ENCODE assay signal across 11 mouse cellular contexts in genomic region chr5:146316316-146316715, GRCm38 (mm10).
DNase-seq lines count a peak whose midpoint lies in the region; ATAC-seq lines count a peak whose summit lies in the region.
"Had no signal": no experiment of that assay in that cellular context is flagged by ENCODE, and none has a peak within 500 bp of the region (broad histone marks: within the 10 kb centered on the region; RNA-seq: fewer than 3 reads in every experiment).

No protein-coding gene starts in this region.

- DNase-seq in ovary, postnatal 36 days (ENCODE audit: low spot score), result no peak
- no peak for DNase-seq in urinary bladder, postnatal 4 days (ENCODE audit: low spot score in 2 of 2)
- DNase-seq: cerebellum, adult 11-12 months had no signal

- WGBS in kidney, embryonic 15.5 days, result 74% methylated on average over 5 of the region's 5 CpGs
- WGBS in kidney, embryonic 16.5 days, result 78% methylated on average over 5 of the region's 5 CpGs
- 90% methylated on average over 5 of the region's 5 CpGs for whole genome bisulfite sequencing in intestine, embryonic 15.5 days

- H3K36me3 ChIP-seq in kidney, embryonic 15.5 days, result no peaks in the 10 kb centered on the region
- no peaks in the 10 kb centered on the region for H3K36me3 ChIP-seq in kidney, embryonic 16.5 days (ENCODE audit: insufficient read depth, low read length)
- no peaks in the 10 kb centered on the region for H3K36me3 ChIP-seq in intestine, embryonic 15.5 days
- H3K36me3 ChIP-seq: embryonic facial prominence, embryonic 13.5 days had no signal

- no peaks in the 10 kb centered on the region for H3K27me3 ChIP-seq in kidney, embryonic 15.5 days
- H3K27me3 ChIP-seq in kidney, embryonic 16.5 days (ENCODE audit: insufficient read depth, low read length), result no peaks in the 10 kb centered on the region
- H3K27me3 ChIP-seq in intestine, embryonic 15.5 days (replicated peaks), result no peaks in the 10 kb centered on the region
- H3K27me3 ChIP-seq: embryonic facial prominence, embryonic 13.5 days had no signal

- peaks cover 32% of the 10 kb centered on the region for H3K4me1 ChIP-seq in kidney, embryonic 15.5 days
- peaks cover 27% of the 10 kb centered on the region for H3K4me1 ChIP-seq in kidney, embryonic 16.5 days (ENCODE audit: insufficient read depth, low read length)
- H3K4me1 ChIP-seq in intestine, embryonic 15.5 days (replicated peaks), result peaks cover 18% of the 10 kb centered on the region

- no peak overlapping the region for H3K27ac ChIP-seq in kidney, embryonic 15.5 days
- no peak overlapping the region for H3K27ac ChIP-seq in kidney, embryonic 16.5 days (ENCODE audit: low read length)
- H3K27ac ChIP-seq in intestine, embryonic 15.5 days, result no peak overlapping the region
- H3K27ac ChIP-seq: embryonic facial prominence, embryonic 13.5 days had no signal

- no peak overlapping the region for H3K9ac ChIP-seq in kidney, embryonic 15.5 days
- no peak overlapping the region for H3K9ac ChIP-seq in kidney, embryonic 16.5 days (replicated peaks; ENCODE audit: low read length)
- no peak overlapping the region for H3K9ac ChIP-seq in intestine, embryonic 15.5 days
- H3K9ac ChIP-seq: embryonic facial prominence, embryonic 13.5 days had no signal

- peak; percentile 89 for ATAC-seq in kidney, embryonic 15.5 days (replicated peaks; ENCODE audit: low FRiP score)
- ATAC-seq in kidney, embryonic 16.5 days (ENCODE audit: low FRiP score, low TSS enrichment), result no peak
- peak; percentile 52 for ATAC-seq in common myeloid progenitor, adult 5-6 weeks (replicated peaks; ENCODE audit: low read depth, poor library complexity, severe bottlenecking)
- ATAC-seq in intestine, embryonic 15.5 days, result peak; percentile 78
- ATAC-seq in megakaryocyte progenitor cell, adult 5-6 weeks (replicated peaks; ENCODE audit: poor library complexity), result peak; percentile 76
- ATAC-seq: inflammation-experienced regulatory T-cells, adult 6 months had no signal

- no peak overlapping the region for H3K4me2 ChIP-seq in kidney, embryonic 15.5 days
- H3K4me2 ChIP-seq in kidney, embryonic 16.5 days (replicated peaks; ENCODE audit: low read depth, low read length), result no peak overlapping the region
- H3K4me2 ChIP-seq in intestine, embryonic 15.5 days (replicated peaks), result no peak overlapping the region

- no peak overlapping the region for H3K4me3 ChIP-seq in kidney, embryonic 15.5 days (replicated peaks)
- H3K4me3 ChIP-seq in kidney, embryonic 16.5 days (ENCODE audit: low read length), result no peak overlapping the region
- H3K4me3 ChIP-seq in intestine, embryonic 15.5 days (replicated peaks), result no peak overlapping the region
- H3K4me3 ChIP-seq: embryonic facial prominence, embryonic 13.5 days; megakaryocyte, embryonic 14.5 days had no signal

- no peaks in the 10 kb centered on the region for H3K9me3 ChIP-seq in kidney, embryonic 15.5 days (replicated peaks)
- H3K9me3 ChIP-seq in kidney, embryonic 16.5 days (ENCODE audit: low read length), result no peaks in the 10 kb centered on the region
- no peaks in the 10 kb centered on the region for H3K9me3 ChIP-seq in intestine, embryonic 15.5 days
- H3K9me3 ChIP-seq: embryonic facial prominence, embryonic 13.5 days had no signal
